Mouse (Mus musculus): ENCODE data around the gene Plekhg1. TPM values are rescaled to one million over a fixed set of nuclear protein-coding genes. Genes with fewer than 3 reads are reported as not detected.

Plekhg1 gene
- polyA plus RNA-seq, 1 experiment from 2014 or later, result 3.2 TPM

- no peak for ATAC-seq
- WGBS (ENCODE audit: insufficient replicate concordance), result 24% methylated on average over 16 of the region's 16 CpGs
- H3K4me2 ChIP-seq, result no peak overlapping the region
These were observed 21.9 kb upstream of the Plekhg1 start for GRCm38 (mm10) chr10:3718021-3718865.

GRCm38 (mm10) chr10:3720296-3720695 lies 19.9 kb upstream of the Plekhg1 start:
- WGBS (ENCODE audit: insufficient replicate concordance), result 63% methylated on average over 2 of the region's 2 CpGs
- Histone ChIP-seq H3K27me3 (replicated peaks) (no peaks in the 10 kb centered on the region), H3K4me1 (no peaks in the 10 kb centered on the region), H3K27ac (no peak overlapping the region), H3K9me3 (replicated peaks) (no peaks in the 10 kb centered on the region), H3K4me3 (no peak overlapping the region), H3K4me2 (no peak overlapping the region), H3K36me3 (no peaks in the 10 kb centered on the region), H3K9ac (no peak overlapping the region)
- ATAC-seq, result no peak

More at GRCm38 (mm10) chr10:3718021-3718865, 21.9 kb upstream of the Plekhg1 start:
- Histone ChIP-seq H3K27me3 (replicated peaks) (no peaks in the 10 kb centered on the region), H3K4me1 (no peaks in the 10 kb centered on the region), H3K27ac (no peak overlapping the region), H3K4me3 (no peak overlapping the region), H3K9me3 (replicated peaks) (no peaks in the 10 kb centered on the region), H3K9ac (no peak overlapping the region), H3K36me3 (no peaks in the 10 kb centered on the region)

- H3K4me2 ChIP-seq, result no peak overlapping the region
- H3K9ac ChIP-seq, result no peak overlapping the region
- no peak overlapping the region for H3K27ac ChIP-seq
- H3K36me3 ChIP-seq, result no peaks in the 10 kb centered on the region
- no peaks in the 10 kb centered on the region for H3K9me3 ChIP-seq (replicated peaks)
- ATAC-seq, result no peak
- whole genome bisulfite sequencing (ENCODE audit: insufficient replicate concordance), result 75% methylated on average over 2 of the region's 2 CpGs
- H3K4me1 ChIP-seq, result no peaks in the 10 kb centered on the region
- no peak overlapping the region for H3K4me3 ChIP-seq
- H3K27me3 ChIP-seq (replicated peaks), result no peaks in the 10 kb centered on the region
These were observed 17.8 kb upstream of the Plekhg1 start for GRCm38 (mm10) chr10:3722339-3722738.

GRCm38 (mm10) chr10:3724665-3725064 lies 15.5 kb upstream of the Plekhg1 start:
- ATAC-seq, result no peak
- no peaks in the 10 kb centered on the region for H3K4me1 ChIP-seq
- no peak overlapping the region for H3K27ac ChIP-seq
- no peak overlapping the region for H3K4me3 ChIP-seq
- H3K9me3 ChIP-seq (replicated peaks), result no peaks in the 10 kb centered on the region
- no peaks in the 10 kb centered on the region for H3K36me3 ChIP-seq
- no peak overlapping the region for H3K4me2 ChIP-seq
- no peaks in the 10 kb centered on the region for H3K27me3 ChIP-seq (replicated peaks)
- 45% methylated on average over 1 of the region's 1 CpGs for WGBS (ENCODE audit: insufficient replicate concordance)
- no peak overlapping the region for H3K9ac ChIP-seq

- Histone ChIP-seq H3K9me3 (replicated peaks) (no peaks in the 10 kb centered on the region), H3K27ac (no peak overlapping the region), H3K4me1 (no peaks in the 10 kb centered on the region), H3K4me3 (no peak overlapping the region), H3K9ac (no peak overlapping the region), H3K27me3 (replicated peaks) (no peaks in the 10 kb centered on the region), H3K4me2 (no peak overlapping the region), H3K36me3 (no peaks in the 10 kb centered on the region)
- WGBS (ENCODE audit: insufficient replicate concordance), result 51% methylated on average over 3 of the region's 3 CpGs
- no peak for ATAC-seq
These were observed 10.5 kb upstream of the Plekhg1 start for GRCm38 (mm10) chr10:3729666-3730065.

GRCm38 (mm10) chr10:3730314-3730713 lies 9.8 kb upstream of the Plekhg1 start:
- ATAC-seq, result no peak
- 49% methylated on average over 4 of the region's 4 CpGs for WGBS (ENCODE audit: insufficient replicate concordance)
- no peaks in the 10 kb centered on the region for H3K36me3 ChIP-seq

GRCm38 (mm10) chr10:3737034-3737433 lies 3.1 kb upstream of the Plekhg1 start:
- Histone ChIP-seq H3K4me1 (no peaks in the 10 kb centered on the region), H3K27ac (no peak overlapping the region), H3K27me3 (replicated peaks) (peaks cover 29% of the 10 kb centered on the region), H3K4me2 (no peak overlapping the region), H3K9ac (no peak overlapping the region), H3K36me3 (no peaks in the 10 kb centered on the region), H3K4me3 (no peak overlapping the region), H3K9me3 (replicated peaks) (no peaks in the 10 kb centered on the region)
- ATAC-seq, result no peak
- WGBS (ENCODE audit: insufficient replicate concordance), result 53% methylated on average over 3 of the region's 3 CpGs

More at GRCm38 (mm10) chr10:3730314-3730713, 9.8 kb upstream of the Plekhg1 start:
- no peaks in the 10 kb centered on the region for H3K4me1 ChIP-seq
- H3K4me3 ChIP-seq, result no peak overlapping the region
- no peak overlapping the region for H3K9ac ChIP-seq
- H3K27ac ChIP-seq, result no peak overlapping the region
- H3K9me3 ChIP-seq (replicated peaks), result no peaks in the 10 kb centered on the region
- no peaks in the 10 kb centered on the region for H3K27me3 ChIP-seq (replicated peaks)
- no peak overlapping the region for H3K4me2 ChIP-seq

- WGBS (ENCODE audit: insufficient replicate concordance), result under 1% methylated on average over 34 of the region's 47 CpGs
- Histone ChIP-seq H3K9ac (peak overlapping the region; percentile 42), H3K4me1 (no peaks in the 10 kb centered on the region), H3K4me3 (peak overlapping the region; percentile 56), H3K27me3 (replicated peaks) (peaks cover 32% of the 10 kb centered on the region), H3K27ac (peak overlapping the region; percentile 59), H3K9me3 (replicated peaks) (no peaks in the 10 kb centered on the region), H3K36me3 (no peaks in the 10 kb centered on the region), H3K4me2 (peak overlapping the region; percentile 69)
- peak; percentile 50 for ATAC-seq
These were observed 582 bp downstream of the Plekhg1 start for GRCm38 (mm10) chr10:3740504-3741388.

- Histone ChIP-seq H3K27ac (no peak overlapping the region), H3K4me2 (0 out of 2 replicates have a peak overlapping the region, but pooled peaks have one; percentile 10), H3K9ac (no peak overlapping the region), H3K4me3 (no peak overlapping the region), H3K9me3 (replicated peaks) (no peaks in the 10 kb centered on the region), H3K36me3 (no peaks in the 10 kb centered on the region), H3K4me1 (no peaks in the 10 kb centered on the region), H3K27me3 (replicated peaks) (peaks cover 32% of the 10 kb centered on the region)
- 10% methylated on average over 5 of the region's 5 CpGs for WGBS (ENCODE audit: insufficient replicate concordance)
- no peak for ATAC-seq
These were observed 1.6 kb downstream of the Plekhg1 start for GRCm38 (mm10) chr10:3741791-3742190.

GRCm38 (mm10) chr10:3743069-3743468 lies 2.9 kb downstream of the Plekhg1 start:
- no peak overlapping the region for H3K4me3 ChIP-seq
- no peak for ATAC-seq
- no peak overlapping the region for H3K4me2 ChIP-seq
- H3K9me3 ChIP-seq (replicated peaks), result no peaks in the 10 kb centered on the region
- no peaks in the 10 kb centered on the region for H3K36me3 ChIP-seq
- no peak overlapping the region for H3K9ac ChIP-seq
- no peaks in the 10 kb centered on the region for H3K4me1 ChIP-seq
- H3K27ac ChIP-seq, result no peak overlapping the region
- peaks cover 32% of the 10 kb centered on the region for H3K27me3 ChIP-seq (replicated peaks)
- WGBS (ENCODE audit: insufficient replicate concordance), result 23% methylated on average over 2 of the region's 2 CpGs

- no peaks in the 10 kb centered on the region for H3K36me3 ChIP-seq
- 62% methylated on average over 5 of the region's 5 CpGs for WGBS (ENCODE audit: insufficient replicate concordance)
- no peak for ATAC-seq
These were observed 3.7 kb downstream of the Plekhg1 start for GRCm38 (mm10) chr10:3743826-3744225.

More at GRCm38 (mm10) chr10:3743826-3744225, 3.7 kb downstream of the Plekhg1 start:
- Histone ChIP-seq H3K9ac (no peak overlapping the region), H3K4me2 (no peak overlapping the region), H3K4me3 (no peak overlapping the region), H3K9me3 (replicated peaks) (no peaks in the 10 kb centered on the region), H3K27ac (no peak overlapping the region), H3K27me3 (replicated peaks) (peaks cover 30% of the 10 kb centered on the region), H3K4me1 (no peaks in the 10 kb centered on the region)

Data from liver, embryonic 12.5 days (tissue).